Mouse (Mus musculus) kidney, postnatal 0 days (tissue): ENCODE measurements around the gene Rab15. TPM values are rescaled to one million over a fixed set of nuclear protein-coding genes. Genes with fewer than 3 reads are reported as not detected.

Experiments
- ATAC-seq: fragments of 200-750 bp; cut with Nextera tagmentation; replicated peaks from 2 replicates; pipeline ENCODE4 v1.8.0; 2017; ENCODE audit warnings: low read depth, moderate number of reproducible peaks, moderate TSS enrichment, moderate library complexity; ENCODE audit not compliant: low FRiP score
- DNase-seq: peaks from one replicate; pipeline ENCODE4 v3.0.0-alpha.2; 2016; ENCODE audit warnings: low spot score
- H3K27ac ChIP-seq: fragments of 300-500 bp; sonication (generic); 2 replicates; pipeline ENCODE4 v1.5.1; 2014; ENCODE audit warnings: mild to moderate bottlenecking
- H3K27me3 ChIP-seq: fragments of 300-500 bp; sonication (generic); 2 replicates; pipeline ENCODE4 v1.6.1; 2014; ENCODE audit warnings: low read length, mixed read lengths; ENCODE audit not compliant: insufficient read depth
- H3K36me3 ChIP-seq: fragments of 300-500 bp; sonication (generic); 2 replicates; pipeline ENCODE4 v1.6.1; 2014; ENCODE audit warnings: low read length, mixed read lengths; ENCODE audit not compliant: insufficient read depth
- H3K4me1 ChIP-seq: fragments of 300-500 bp; sonication (generic); replicated peaks from 2 replicates; pipeline ENCODE4 v1.6.1; 2014; ENCODE audit warnings: antibody characterized with exemption, low read length, mixed read lengths; ENCODE audit not compliant: insufficient read depth
- H3K4me2 ChIP-seq: fragments of 300-500 bp; sonication (generic); 2 replicates; pipeline ENCODE4 v1.6.1; 2014; ENCODE audit warnings: mild to moderate bottlenecking, low read length, moderate library complexity, mixed read lengths
- H3K4me3 ChIP-seq: fragments of 300-500 bp; sonication (generic); replicated peaks from 2 replicates; pipeline ENCODE4 v1.5.1; 2014; ENCODE audit warnings: low read depth, low read length
- H3K9ac ChIP-seq: fragments of 300-500 bp; sonication (generic); 2 replicates; pipeline ENCODE4 v1.6.1; 2014; ENCODE audit warnings: low read depth, low read length
- H3K9me3 ChIP-seq: fragments of 300-500 bp; sonication (generic); replicated peaks from 2 replicates; pipeline ENCODE4 v1.6.1; 2016; ENCODE audit warnings: low read length, inconsistent platforms, mixed read lengths
- CTCF ChIP-seq: IDR thresholded peaks from 2 replicates; pipeline ENCODE4 v1.5.1; 2016; ENCODE audit warnings: antibody characterized with exemption, low read depth, mild to moderate bottlenecking, moderate library complexity
- WGBS: fragments of 180-500 bp; shearing (Covaris S2); extraction: QIAGEN DNeasy Blood & Tissue Kit; methylation state at CpG from one replicate; pipeline ENCODE4 v1.1.7; 2014; 5-methylcytosine and 5-hydroxymethylcytosine counted together
- polyA plus RNA-seq: library from polyadenylated mRNA; unstranded; fragments of >200 nt; fragmentation: Nextera tagmentation; extraction: Ambion mirVana; gene quantifications from 2 replicates; pipeline ENCODE4 v1.2.1, GENCODE M21; 2015

Gene Rab15
- polyA plus RNA-seq, 1 experiment from 2014 or later: 12.1 TPM

DNA sequence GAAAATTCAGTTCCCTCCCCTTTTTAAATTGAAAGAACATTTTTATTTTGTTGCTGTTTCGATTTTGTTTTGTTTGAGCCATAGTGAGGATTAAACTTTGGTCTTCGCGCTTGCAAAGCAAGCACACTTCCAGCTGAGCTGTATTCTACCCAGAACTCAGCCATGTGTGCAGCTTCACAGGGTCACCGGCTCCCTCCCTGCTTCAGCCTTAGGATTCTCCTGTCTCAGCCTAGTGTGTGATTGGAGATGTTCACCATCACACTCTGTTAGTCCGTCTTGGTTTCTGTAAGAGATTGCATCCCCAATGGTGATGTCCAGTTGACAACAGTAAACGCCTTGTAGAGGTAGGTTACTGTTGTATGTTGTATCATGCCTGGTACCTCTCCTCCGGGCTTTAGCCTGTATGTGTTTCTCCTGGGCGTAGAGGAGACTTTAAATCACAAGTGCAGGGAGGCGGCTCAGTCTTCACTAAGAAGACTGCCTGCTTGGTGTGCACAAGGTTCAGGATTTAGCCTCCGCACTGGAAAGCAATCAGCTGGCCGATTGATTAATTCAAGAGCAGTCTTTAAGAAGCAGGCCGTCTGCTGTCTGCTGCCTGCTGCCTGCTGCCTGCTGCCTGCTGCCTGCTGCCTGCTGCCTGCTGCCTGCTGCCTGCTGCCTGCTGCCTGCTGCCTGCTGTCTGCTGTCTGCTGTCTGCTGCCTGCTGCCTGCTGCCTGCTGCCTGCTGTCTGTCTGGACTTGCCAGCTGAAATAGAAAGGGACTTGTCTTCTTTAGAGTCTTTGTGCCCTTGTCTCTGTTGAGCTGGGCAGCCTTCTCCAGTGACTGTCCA is 41.9 kb downstream of the Rab15 start:
- H3K9ac ChIP-seq: no peak overlapping the region
- no peak overlapping the region for H3K4me2 ChIP-seq
- no peak overlapping the region for H3K4me3 ChIP-seq
- no peaks in the 10 kb centered on the region for H3K27me3 ChIP-seq
- no peaks in the 10 kb centered on the region for H3K9me3 ChIP-seq
- H3K36me3 ChIP-seq: no peaks in the 10 kb centered on the region
- ATAC-seq (no peak), DNase-seq (no peak)
- no peak overlapping the region for H3K27ac ChIP-seq
- 84% methylated on average over 12 of the region's 12 CpGs for WGBS
- no peaks in the 10 kb centered on the region for H3K4me1 ChIP-seq
- no peak for TF ChIP-seq CTCF

DNA sequence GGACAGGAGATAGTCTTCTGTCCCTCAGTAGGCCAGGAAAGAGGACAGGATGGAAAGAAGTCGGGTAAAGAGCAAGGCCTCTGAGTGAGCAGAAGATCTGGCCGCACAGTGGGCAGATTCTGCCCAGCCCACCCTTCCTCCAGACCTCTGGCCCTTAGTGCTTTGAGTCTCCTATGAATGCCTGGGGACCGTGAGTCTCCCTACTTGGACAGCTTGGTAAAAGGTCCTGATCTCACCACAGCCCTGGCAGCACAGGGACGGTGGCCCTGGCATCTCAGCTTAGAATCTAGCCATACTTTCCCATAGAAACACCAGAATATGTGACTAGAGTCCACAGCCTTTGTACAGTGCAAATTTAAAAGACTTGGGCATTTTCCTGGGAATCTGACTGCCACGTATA is 42.8 kb downstream of the Rab15 start:
- ATAC-seq (no peak), DNase-seq (no peak)
- no peak overlapping the region for H3K27ac ChIP-seq
- H3K4me3 ChIP-seq: no peak overlapping the region
- no peaks in the 10 kb centered on the region for H3K9me3 ChIP-seq
- H3K27me3 ChIP-seq: no peaks in the 10 kb centered on the region
- no peaks in the 10 kb centered on the region for H3K4me1 ChIP-seq
- no peaks in the 10 kb centered on the region for H3K36me3 ChIP-seq
- no peak overlapping the region for H3K4me2 ChIP-seq
- no peak for TF ChIP-seq CTCF
- 88% methylated on average over 5 of the region's 5 CpGs for WGBS
- no peak overlapping the region for H3K9ac ChIP-seq

DNA sequence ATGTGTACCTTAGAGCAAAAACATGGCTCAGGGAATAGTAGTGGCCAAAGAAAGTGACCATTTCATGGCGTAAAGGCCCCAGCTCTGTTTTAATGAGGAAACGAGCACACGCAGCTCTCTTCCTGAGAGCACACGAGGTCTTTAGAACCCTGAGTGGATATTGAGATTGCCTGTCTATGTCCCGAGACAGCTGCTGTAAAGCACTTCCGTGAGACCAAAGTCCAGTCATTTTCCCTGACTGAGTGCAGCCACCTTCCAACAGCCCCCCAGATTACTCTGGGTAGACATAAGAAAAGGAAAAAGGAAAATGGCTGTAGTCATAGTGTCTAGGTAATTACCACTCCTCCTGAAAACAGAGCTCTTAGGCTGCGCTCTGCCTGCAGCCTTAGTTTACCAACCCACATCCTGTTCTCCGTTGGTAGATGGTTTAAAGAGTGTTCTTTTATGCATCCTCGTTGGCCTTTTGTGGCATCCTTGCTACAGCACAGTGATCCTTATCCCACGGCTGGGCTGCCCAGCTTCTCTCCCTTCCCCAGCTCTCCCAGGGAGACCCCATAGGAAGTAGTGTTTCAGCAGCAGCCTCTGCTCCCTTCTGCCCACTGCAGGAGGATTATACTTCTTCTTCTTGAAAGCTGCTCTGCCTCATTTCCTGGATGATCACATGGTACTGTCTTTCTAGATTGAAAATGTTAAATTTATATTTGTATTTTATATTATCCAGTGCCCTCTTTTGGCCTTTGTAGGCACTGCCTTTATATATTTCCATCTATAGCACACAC is 44.2 kb downstream of the Rab15 start:
- WGBS: 87% methylated on average over 10 of the region's 10 CpGs
- H3K9me3 ChIP-seq: no peaks in the 10 kb centered on the region
- TF ChIP-seq CTCF: no peak
- no peaks in the 10 kb centered on the region for H3K4me1 ChIP-seq
- no peak overlapping the region for H3K4me2 ChIP-seq
- no peaks in the 10 kb centered on the region for H3K27me3 ChIP-seq
- H3K36me3 ChIP-seq: no peaks in the 10 kb centered on the region
- no peak for ATAC-seq
- no peak overlapping the region for H3K9ac ChIP-seq
- no peak overlapping the region for H3K27ac ChIP-seq
- no peak overlapping the region for H3K4me3 ChIP-seq
- DNase-seq: no peak

DNA sequence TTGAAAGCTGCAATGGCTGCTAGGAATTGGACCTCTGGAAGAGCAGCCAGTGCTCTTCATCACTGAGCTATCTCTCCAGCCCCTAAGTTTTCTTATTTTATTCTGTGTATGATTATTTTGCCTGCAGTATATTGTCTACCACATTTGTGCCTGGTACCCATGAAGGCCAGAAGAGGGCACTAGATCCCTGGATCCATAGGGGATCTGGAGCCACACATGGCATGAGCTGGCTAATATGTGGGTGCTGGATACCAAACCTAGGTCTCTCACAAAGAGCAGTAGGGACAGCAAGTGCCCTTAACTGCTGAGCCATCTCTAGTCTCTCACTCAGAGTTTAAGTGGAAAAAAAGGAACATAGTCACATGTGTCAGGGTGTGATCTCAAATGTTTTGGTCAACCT is 44.9 kb downstream of the Rab15 start:
- Histone ChIP-seq H3K36me3 (no peaks in the 10 kb centered on the region), H3K4me2 (no peak overlapping the region), H3K9me3 (no peaks in the 10 kb centered on the region), H3K4me1 (no peaks in the 10 kb centered on the region), H3K4me3 (no peak overlapping the region), H3K27ac (no peak overlapping the region), H3K9ac (no peak overlapping the region), H3K27me3 (no peaks in the 10 kb centered on the region)
- peak; percentile 28; the same call in 1 of the 2 replicates for TF ChIP-seq CTCF
- DNase-seq (no peak), ATAC-seq (no peak)

DNA sequence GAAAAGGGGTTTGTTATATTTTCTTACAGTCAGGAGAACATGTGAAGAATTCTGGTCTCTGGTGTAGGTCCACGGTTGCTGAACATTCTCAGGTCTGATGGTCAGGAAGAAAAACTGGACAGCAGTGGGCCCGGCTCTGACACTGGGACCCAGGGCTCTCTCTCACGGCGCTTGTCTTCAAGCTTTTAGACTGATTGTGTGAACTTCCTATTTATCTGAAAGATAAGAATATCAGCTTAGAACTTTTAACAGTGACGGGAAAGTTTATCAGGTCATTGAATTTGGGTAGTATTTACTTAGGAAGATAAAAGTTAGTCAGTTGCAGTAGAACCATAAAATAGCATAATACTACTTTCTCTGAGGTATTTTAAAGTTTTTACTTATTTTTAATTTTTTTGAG is 45.8 kb downstream of the Rab15 start:
- Histone ChIP-seq H3K27me3 (no peaks in the 10 kb centered on the region), H3K9ac (no peak overlapping the region), H3K4me1 (no peaks in the 10 kb centered on the region), H3K36me3 (no peaks in the 10 kb centered on the region), H3K9me3 (no peaks in the 10 kb centered on the region), H3K27ac (no peak overlapping the region), H3K4me3 (no peak overlapping the region), H3K4me2 (no peak overlapping the region)
- 83% methylated on average over 5 of the region's 5 CpGs for WGBS
- ATAC-seq (no peak), DNase-seq (no peak)
- no peak for TF ChIP-seq CTCF

DNA sequence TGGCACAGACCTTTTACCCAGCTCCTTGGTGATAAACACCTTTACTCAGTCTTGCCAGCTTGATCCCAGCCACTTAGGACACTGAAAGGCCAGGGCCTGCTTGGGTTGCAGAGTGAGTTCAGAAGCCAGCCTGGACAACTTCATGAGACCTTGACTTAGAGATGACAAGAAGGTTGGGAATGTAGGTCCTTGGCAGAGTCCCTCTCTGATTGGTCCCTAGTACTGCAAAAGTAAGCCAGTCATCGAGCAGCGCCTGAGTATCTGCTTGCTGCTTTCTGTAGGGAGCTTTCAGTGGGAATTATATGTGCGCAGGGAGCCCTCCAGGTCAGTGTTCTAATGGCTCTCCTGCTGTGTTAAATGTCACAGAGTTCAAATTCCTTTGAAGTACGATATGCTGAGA is 47.6 kb downstream of the Rab15 start:
- Histone ChIP-seq H3K27me3 (no peaks in the 10 kb centered on the region), H3K4me1 (no peaks in the 10 kb centered on the region), H3K27ac (no peak overlapping the region), H3K36me3 (no peaks in the 10 kb centered on the region), H3K4me3 (no peak overlapping the region), H3K9ac (no peak overlapping the region), H3K9me3 (no peaks in the 10 kb centered on the region), H3K4me2 (no peak overlapping the region)
- no peak for DNase-seq
- no peak for TF ChIP-seq CTCF
- no peak for ATAC-seq
- 58% methylated on average over 4 of the region's 4 CpGs for WGBS
